Mouse (Mus musculus) G1E (cell line): Measurements from ENCODE around the gene Gm6993. TPM values are rescaled to one million over a fixed set of nuclear protein-coding genes. Genes with fewer than 3 reads are reported as not detected.

Source experiments
- ATAC-seq: 2 replicates; pipeline ENCODE4 v1.8.0; 2016; ENCODE audit warnings: mild to moderate bottlenecking; ENCODE audit not compliant: insufficient number of reproducible peaks, poor library complexity, low FRiP score, severe bottlenecking; ENCODE audit errors: extremely low read depth
- DNase-seq: peaks from one replicate; pipeline ENCODE4 v3.0.0; 2012; ENCODE audit warnings: low spot score
- H3K27me3 ChIP-seq: 2 replicates; pipeline ENCODE4 v1.6.1; 2012; ENCODE audit warnings: mild to moderate bottlenecking, low read length, inconsistent platforms; ENCODE audit not compliant: insufficient read depth
- H3K36me3 ChIP-seq: replicated peaks from 2 replicates; pipeline ENCODE3; 2012; ENCODE audit warnings: mild to moderate bottlenecking, inconsistent platforms
- H3K4me1 ChIP-seq: 2 replicates; pipeline ENCODE4 v1.6.1; 2012; ENCODE audit warnings: low read depth, low read length, inconsistent platforms, mixed read lengths; ENCODE audit not compliant: insufficient read depth
- H3K4me3 ChIP-seq: 2 replicates; pipeline ENCODE4 v1.5.1; 2012; ENCODE audit warnings: low read depth, mild to moderate bottlenecking, inconsistent platforms, low read length, moderate library complexity, mixed read lengths
- H3K9me3 ChIP-seq: replicated peaks from 2 replicates; pipeline ENCODE4 v1.6.1; 2012; ENCODE audit warnings: inconsistent platforms
- CTCF ChIP-seq: IDR thresholded peaks from 2 replicates; pipeline ENCODE4 v1.5.1; 2012; ENCODE audit warnings: low read depth, low read length, inconsistent platforms, mixed read lengths
- GATA1 ChIP-seq: IDR thresholded peaks from 2 replicates; pipeline ENCODE4 v1.6.1; 2012; ENCODE audit warnings: borderline replicate concordance, low read length, inconsistent platforms, mixed read lengths
- GATA2 ChIP-seq: IDR thresholded peaks from 2 replicates; pipeline ENCODE4 v1.6.1; 2012; ENCODE audit warnings: low read depth, low read length, inconsistent platforms, borderline replicate concordance
- POLR2AphosphoS5 ChIP-seq: IDR thresholded peaks from 2 replicates; pipeline ENCODE4 v1.6.1; 2012; ENCODE audit warnings: low read depth, low read length, inconsistent platforms; ENCODE audit not compliant: insufficient replicate concordance
- TAL1 ChIP-seq: conservative IDR thresholded peaks from 2 replicates; pipeline ENCODE4 v1.6.1; 2012; ENCODE audit warnings: low read depth, low read length, inconsistent platforms, mixed read lengths
- polyA plus RNA-seq: library from polyadenylated mRNA; stranded (reverse); fragments of >175 nt; gene quantifications from 2 replicates; pipeline ENCODE4 v1.2.3, GENCODE M21; 2012
- total RNA-seq, 2 experiments: library from RNA; stranded (forward) in 1 of 2; stranded (reverse) in 1 of 2; fragments of 200-1000 nt in 1 of 2; fragments of >200 nt in 1 of 2; fragmentation: Nextera tagmentation in 1 of 2; gene quantifications; 2 replicates each; pipeline ENCODE4 v1.2.3; 2014 to 2017

The Gm6993 gene
- total and polyA plus RNA-seq, 3 experiments = not detected

GRCm38 (mm10) chr12:31266686-31267085 is 26.1 kb downstream of the Gm6993 start:
- no peaks in the 10 kb centered on the region for H3K4me1 ChIP-seq
- no peaks in the 10 kb centered on the region for H3K9me3 ChIP-seq
- no peak for ATAC-seq
- H3K4me3 ChIP-seq = no peak overlapping the region
- TF ChIP-seq POLR2AphosphoS5 (no peak), GATA1 (no peak), TAL1 (no peak), GATA2 (no peak), CTCF (no peak)
- no peaks in the 10 kb centered on the region for H3K36me3 ChIP-seq
- H3K27me3 ChIP-seq = peaks cover 20% of the 10 kb centered on the region; the same call in 1 of the 2 replicates
- DNase-seq = no peak

GRCm38 (mm10) chr12:31267363-31267762 is 26.8 kb downstream of the Gm6993 start:
- peaks cover 20% of the 10 kb centered on the region; the same call in 1 of the 2 replicates for H3K27me3 ChIP-seq
- TF ChIP-seq TAL1 (no peak), POLR2AphosphoS5 (no peak), GATA1 (no peak), GATA2 (no peak), CTCF (no peak)
- no peak for DNase-seq

GRCm38 (mm10) chr12:31268315-31268714 is 27.7 kb downstream of the Gm6993 start:
- H3K9me3 ChIP-seq = no peaks in the 10 kb centered on the region
- no peaks in the 10 kb centered on the region for H3K4me1 ChIP-seq
- H3K36me3 ChIP-seq = no peaks in the 10 kb centered on the region
- H3K27me3 ChIP-seq = peaks cover 20% of the 10 kb centered on the region; the same call in 1 of the 2 replicates
- no peak overlapping the region for H3K4me3 ChIP-seq
- DNase-seq = no peak
- TF ChIP-seq CTCF = no peak
- no peak for TF ChIP-seq POLR2AphosphoS5
- TF ChIP-seq GATA2 = no peak
- no peak for TF ChIP-seq TAL1
- no peak for TF ChIP-seq GATA1
- no peak for ATAC-seq

More at GRCm38 (mm10) chr12:31267363-31267762, 26.8 kb downstream of the Gm6993 start:
- Histone ChIP-seq H3K9me3 (no peaks in the 10 kb centered on the region), H3K4me3 (no peak overlapping the region), H3K36me3 (no peaks in the 10 kb centered on the region), H3K4me1 (no peaks in the 10 kb centered on the region)
- ATAC-seq = no peak

- DNase-seq (no peak), ATAC-seq (no peak)
- no peaks in the 10 kb centered on the region for H3K36me3 ChIP-seq
- H3K4me3 ChIP-seq = no peak overlapping the region
- TF ChIP-seq GATA1 = no peak
- no peaks in the 10 kb centered on the region for H3K4me1 ChIP-seq
- H3K9me3 ChIP-seq = no peaks in the 10 kb centered on the region
- H3K27me3 ChIP-seq = peaks cover 20% of the 10 kb centered on the region; the same call in 1 of the 2 replicates
Observed at GRCm38 (mm10) chr12:31269020-31269597, 28.5 kb downstream of the Gm6993 start.

GRCm38 (mm10) chr12:31270361-31270760 is 29.8 kb downstream of the Gm6993 start:
- TF ChIP-seq GATA1 (no peak), CTCF (no peak), TAL1 (no peak), POLR2AphosphoS5 (no peak), GATA2 (no peak)
- H3K4me3 ChIP-seq = no peak overlapping the region
- no peaks in the 10 kb centered on the region for H3K4me1 ChIP-seq
- no peaks in the 10 kb centered on the region for H3K9me3 ChIP-seq
- H3K27me3 ChIP-seq = peaks cover 13% of the 10 kb centered on the region; the same call in 1 of the 2 replicates
- no peak for ATAC-seq
- no peaks in the 10 kb centered on the region for H3K36me3 ChIP-seq
- DNase-seq = no peak

- Histone ChIP-seq H3K9me3 (no peaks in the 10 kb centered on the region), H3K36me3 (no peaks in the 10 kb centered on the region), H3K27me3 (peaks cover 9% of the 10 kb centered on the region; the same call in 1 of the 2 replicates), H3K4me1 (no peaks in the 10 kb centered on the region), H3K4me3 (no peak overlapping the region)
- ATAC-seq = no peak
- DNase-seq = no peak
- no peak for TF ChIP-seq POLR2AphosphoS5
- no peak for TF ChIP-seq CTCF
- TF ChIP-seq TAL1 = no peak
- no peak for TF ChIP-seq GATA1
- TF ChIP-seq GATA2 = no peak
Observed at GRCm38 (mm10) chr12:31270776-31271175, 30.2 kb downstream of the Gm6993 start.
